Mouse (Mus musculus): ENCODE data around the gene Pfkfb4.

DNA sequence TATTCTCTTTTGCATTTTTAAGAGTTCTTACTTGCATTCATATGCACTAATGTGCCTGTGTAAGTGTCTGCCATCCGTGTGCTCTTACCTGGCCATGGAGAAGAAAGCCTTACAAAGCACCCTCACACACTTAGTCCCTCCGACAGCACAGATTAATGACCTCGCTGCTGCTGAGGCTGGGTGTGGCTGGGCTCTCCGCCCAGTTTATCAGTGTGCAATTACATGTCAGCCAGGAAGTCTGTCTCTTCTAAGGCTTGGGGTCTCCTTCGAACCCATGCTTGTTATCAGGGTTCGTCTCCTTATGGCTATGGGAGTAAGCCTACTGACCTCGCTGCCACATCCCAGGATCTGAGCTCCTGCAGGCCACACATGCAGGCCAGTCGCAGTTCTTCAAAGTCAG, 23.8 kb downstream of the Pfkfb4 start:
- TF ChIP-seq CTCF (IDR thresholded peaks at IDR 0.05; ENCODE audit: low read depth, low read length): no peak
- TF ChIP-seq GATA1 (IDR thresholded peaks at IDR 0.05; ENCODE audit: borderline replicate concordance, low read length): no peak
- no peak for TF ChIP-seq POLR2AphosphoS5 (IDR thresholded peaks at IDR 0.05; ENCODE audit: insufficient replicate concordance, low read depth, low read length)
- no peak for TF ChIP-seq TAL1 (conservative IDR thresholded peaks at IDR 0.05; ENCODE audit: low read depth, low read length)
- TF ChIP-seq GATA2 (IDR thresholded peaks at IDR 0.05; ENCODE audit: borderline replicate concordance, low read depth, low read length): no peak
